Mouse (Mus musculus) midbrain, embryonic 13.5 days (tissue): Measurements from ENCODE around the gene Slc6a6. TPM values are rescaled to one million over a fixed set of nuclear protein-coding genes. Genes with fewer than 3 reads are reported as not detected.

Experiments
- ATAC-seq: fragments of 200-750 bp; cut with Nextera tagmentation; 2 replicates; pipeline ENCODE4 v1.8.0; 2017; ENCODE audit warnings: mild to moderate bottlenecking, moderate TSS enrichment, moderate library complexity
- H3K27ac ChIP-seq: fragments of 300-500 bp; sonication (generic); 2 replicates; pipeline ENCODE4 v1.5.1; 2015; ENCODE audit warnings: inconsistent platforms, mild to moderate bottlenecking, moderate library complexity
- H3K27me3 ChIP-seq: fragments of 300-500 bp; sonication (generic); 2 replicates; pipeline ENCODE4 v1.6.1; 2015; ENCODE audit warnings: mild to moderate bottlenecking, inconsistent platforms
- H3K36me3 ChIP-seq: fragments of 300-500 bp; sonication (generic); 2 replicates; pipeline ENCODE4 v1.6.1; 2015; ENCODE audit warnings: mild to moderate bottlenecking, inconsistent platforms
- H3K4me1 ChIP-seq: fragments of 300-500 bp; sonication (generic); replicated peaks from 2 replicates; pipeline ENCODE4 v1.6.1; 2015; ENCODE audit warnings: inconsistent platforms
- H3K4me2 ChIP-seq: fragments of 300-500 bp; sonication (generic); replicated peaks from 2 replicates; pipeline ENCODE4 v1.6.1; 2015; ENCODE audit warnings: moderate library complexity, mild to moderate bottlenecking, inconsistent platforms
- H3K4me3 ChIP-seq: fragments of 300-500 bp; sonication (generic); replicated peaks from 2 replicates; pipeline ENCODE4 v1.5.1; 2015; ENCODE audit warnings: mild to moderate bottlenecking, inconsistent platforms
- H3K9ac ChIP-seq: fragments of 300-500 bp; sonication (generic); replicated peaks from 2 replicates; pipeline ENCODE4 v1.6.1; 2015; ENCODE audit warnings: mild to moderate bottlenecking, inconsistent platforms
- H3K9me3 ChIP-seq: fragments of 300-500 bp; sonication (generic); 2 replicates; pipeline ENCODE4 v1.6.1; 2016; ENCODE audit warnings: mild to moderate bottlenecking, inconsistent platforms
- WGBS: fragments of 180-500 bp; shearing (Covaris S2); methylation state at CpG from one replicate; pipeline ENCODE4 v1.1.7; 2015; 5-methylcytosine and 5-hydroxymethylcytosine counted together
- polyA plus RNA-seq: library from polyadenylated mRNA; unstranded; fragments of >200 nt; fragmentation: Nextera tagmentation; extraction: Ambion mirVana; gene quantifications from 2 replicates; pipeline ENCODE4 v1.2.1, GENCODE M21; 2015

Gene Slc6a6
- polyA plus RNA-seq, 1 experiment from 2014 or later: 84.4 TPM

DNA sequence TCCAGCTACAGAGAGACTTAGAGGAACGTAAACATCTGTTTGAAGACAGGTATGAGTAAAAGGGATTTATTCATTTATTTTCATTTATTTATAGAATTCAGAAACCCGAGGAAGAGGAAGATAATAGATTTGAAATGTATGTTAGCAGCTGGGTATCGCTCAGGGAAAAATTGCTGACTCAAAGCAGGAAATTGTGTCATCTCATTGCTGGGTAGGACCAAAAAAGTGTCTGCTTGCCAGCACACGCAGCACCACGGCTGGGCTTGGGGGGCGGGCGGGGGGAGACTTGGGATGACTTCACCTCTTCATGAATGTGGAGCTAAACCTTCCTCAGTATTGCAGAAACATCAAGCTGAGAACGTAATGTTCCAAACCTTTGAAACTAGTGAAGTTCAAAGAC is 83.7 kb downstream of the Slc6a6 start:
- Histone ChIP-seq H3K4me3 (no peak overlapping the region), H3K27me3 (no peaks in the 10 kb centered on the region), H3K4me2 (no peak overlapping the region), H3K9me3 (peaks cover 2% of the 10 kb centered on the region; the same call in 1 of the 2 replicates), H3K27ac (no peak overlapping the region), H3K36me3 (peaks cover 19% of the 10 kb centered on the region), H3K9ac (no peak overlapping the region), H3K4me1 (no peaks in the 10 kb centered on the region)
- WGBS: 91% methylated on average over 8 of the region's 8 CpGs
- no peak for ATAC-seq

DNA sequence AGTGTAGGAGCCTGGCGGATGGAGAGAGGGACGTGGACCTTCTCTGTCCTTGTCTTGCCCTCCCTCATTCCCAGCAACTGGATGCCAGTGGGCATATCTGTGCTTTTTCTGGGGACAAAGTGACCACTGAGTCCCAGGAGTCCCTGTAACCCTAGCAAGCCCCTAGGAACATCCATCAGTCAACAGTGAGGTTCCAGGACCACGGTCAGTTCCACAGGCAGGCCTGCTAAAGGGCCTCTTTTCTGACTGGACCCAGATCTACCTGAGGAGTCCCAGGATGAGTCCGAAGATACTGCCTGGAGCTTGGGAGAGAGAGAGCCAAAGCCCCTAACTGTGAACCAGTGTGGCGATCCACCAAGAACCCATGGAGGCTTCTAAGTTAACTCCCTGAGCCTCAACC is 90.1 kb downstream of the Slc6a6 start:
- H3K4me2 ChIP-seq: no peak overlapping the region
- no peak for ATAC-seq
- no peak overlapping the region for H3K27ac ChIP-seq
- peaks cover 2% of the 10 kb centered on the region; the same call in 1 of the 2 replicates for H3K9me3 ChIP-seq
- H3K36me3 ChIP-seq: peaks cover 16% of the 10 kb centered on the region
- 0 out of 2 replicates have a peak, but pooled peaks cover 3% of the 10 kb centered on the region for H3K4me1 ChIP-seq
- no peaks in the 10 kb centered on the region for H3K27me3 ChIP-seq
- WGBS: 77% methylated on average over 5 of the region's 5 CpGs
- H3K4me3 ChIP-seq: no peak overlapping the region
- H3K9ac ChIP-seq: no peak overlapping the region

DNA sequence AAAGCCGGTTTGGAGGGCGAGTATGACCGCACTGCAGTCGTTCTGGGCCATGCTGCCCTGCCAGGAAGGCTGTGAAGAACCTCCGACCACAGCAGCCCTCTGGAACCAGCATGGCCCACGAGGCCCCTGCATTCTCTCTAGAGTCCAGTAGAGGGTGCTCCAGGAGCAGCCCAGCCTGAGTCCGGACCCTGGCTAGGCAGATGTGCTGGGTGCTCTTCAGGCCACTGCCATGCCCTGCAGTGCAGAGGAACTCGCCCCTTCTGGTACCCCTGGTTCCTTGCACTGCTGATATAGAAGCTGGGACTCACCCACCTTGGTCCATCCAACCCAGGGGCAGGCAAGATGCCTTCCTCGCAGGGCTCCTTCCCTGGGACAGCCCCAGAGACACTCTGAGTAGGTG is 92.7 kb downstream of the Slc6a6 start:
- Histone ChIP-seq H3K9ac (no peak overlapping the region), H3K4me1 (0 out of 2 replicates have a peak, but pooled peaks cover 3% of the 10 kb centered on the region), H3K4me2 (no peak overlapping the region), H3K4me3 (no peak overlapping the region), H3K27ac (no peak overlapping the region), H3K36me3 (peaks cover 6% of the 10 kb centered on the region), H3K9me3 (peaks cover under 1% of the 10 kb centered on the region; the same call in 1 of the 2 replicates), H3K27me3 (no peaks in the 10 kb centered on the region)
- 13% methylated on average over 9 of the region's 9 CpGs for WGBS
- ATAC-seq: peak; percentile 92

DNA sequence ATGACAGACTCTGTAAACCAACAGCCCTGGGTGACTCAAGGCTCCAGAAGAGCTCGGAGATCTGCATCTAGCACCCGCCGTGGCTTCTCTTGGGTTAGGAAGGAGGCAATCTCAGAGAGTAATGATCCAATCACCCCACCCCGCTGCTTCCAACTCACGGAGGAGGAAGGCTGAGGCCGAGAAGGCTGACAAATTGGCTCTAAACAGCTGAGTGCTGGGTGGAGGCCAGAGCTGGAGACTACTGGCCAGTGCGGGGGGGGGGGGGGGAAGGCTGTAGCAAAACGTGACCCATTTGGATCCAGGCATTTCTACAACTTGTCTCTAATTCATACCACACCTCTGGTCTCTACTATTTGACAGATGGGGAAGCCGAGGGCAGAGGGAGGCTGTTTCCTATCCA is 95.4 kb downstream of the Slc6a6 start:
- no peak overlapping the region for H3K4me3 ChIP-seq
- H3K9me3 ChIP-seq: no peaks in the 10 kb centered on the region

DNA sequence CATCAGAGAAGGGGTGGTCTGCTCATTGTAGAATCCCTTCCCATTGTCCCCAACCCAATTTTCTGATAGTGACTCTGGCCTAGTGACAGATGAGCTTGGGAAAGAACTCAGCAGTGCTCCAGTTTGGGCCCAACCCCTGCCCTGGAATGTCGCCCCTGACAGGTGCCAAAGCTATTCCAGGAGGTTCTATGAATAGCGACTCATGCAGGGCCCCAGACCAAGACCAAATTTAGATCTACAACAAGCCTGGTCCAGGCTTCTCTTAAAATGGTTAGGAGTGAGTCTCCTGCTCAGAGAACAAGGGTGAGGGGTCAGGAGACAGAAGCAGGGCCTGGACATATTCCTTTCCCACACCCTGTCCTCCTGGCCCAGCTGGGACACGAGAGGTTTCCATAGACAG is 101.2 kb downstream of the Slc6a6 start:
- Histone ChIP-seq H3K4me2 (no peak overlapping the region), H3K9me3 (no peaks in the 10 kb centered on the region), H3K9ac (no peak overlapping the region), H3K27me3 (no peaks in the 10 kb centered on the region), H3K4me1 (no peaks in the 10 kb centered on the region), H3K27ac (no peak overlapping the region), H3K36me3 (peaks cover 6% of the 10 kb centered on the region; the same call in 1 of the 2 replicates), H3K4me3 (no peak overlapping the region)
- no peak for ATAC-seq
- WGBS: 88% methylated on average over 3 of the region's 3 CpGs

More for the DNA sequence above, 95.4 kb downstream of the Slc6a6 start:
- Histone ChIP-seq H3K27me3 (no peaks in the 10 kb centered on the region), H3K4me1 (0 out of 2 replicates have a peak, but pooled peaks cover 3% of the 10 kb centered on the region), H3K36me3 (no peaks in the 10 kb centered on the region), H3K27ac (no peak overlapping the region), H3K4me2 (no peak overlapping the region), H3K9ac (no peak overlapping the region)
- no peak for ATAC-seq
- 81% methylated on average over 9 of the region's 9 CpGs for WGBS

DNA sequence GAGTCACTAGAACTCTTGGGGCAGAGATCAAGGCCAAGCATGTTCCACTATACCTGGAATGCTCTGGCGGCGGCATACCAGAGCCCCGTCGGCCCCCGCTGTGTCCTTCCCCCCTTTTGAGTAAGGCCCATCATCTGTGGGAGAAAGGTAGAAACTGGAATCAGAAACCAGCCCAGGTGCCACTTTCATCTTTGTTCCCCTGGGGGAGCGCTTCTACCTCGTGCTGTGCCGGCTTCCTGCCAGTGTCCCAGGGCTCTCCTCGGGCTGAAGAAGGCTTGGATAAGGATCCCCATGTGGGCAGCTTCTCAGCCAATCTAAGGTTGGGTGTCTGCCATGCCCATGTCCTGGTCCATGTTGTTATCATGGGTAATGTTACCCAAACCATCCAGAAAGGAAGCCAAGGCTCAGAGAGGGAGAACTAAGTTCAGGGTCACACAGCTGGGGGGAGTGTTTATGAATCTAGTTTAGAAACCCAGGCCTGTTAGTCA is 104.5 kb downstream of the Slc6a6 start:
- no peak overlapping the region for H3K4me2 ChIP-seq
- H3K4me3 ChIP-seq: no peak overlapping the region
- H3K36me3 ChIP-seq: peaks cover 6% of the 10 kb centered on the region; the same call in 1 of the 2 replicates
- no peak overlapping the region for H3K27ac ChIP-seq
- H3K4me1 ChIP-seq: peaks cover 2% of the 10 kb centered on the region; the same call in 1 of the 2 replicates
- H3K27me3 ChIP-seq: no peaks in the 10 kb centered on the region
- H3K9ac ChIP-seq: no peak overlapping the region
- ATAC-seq: no peak
- WGBS: 92% methylated on average over 9 of the region's 9 CpGs
- no peaks in the 10 kb centered on the region for H3K9me3 ChIP-seq

DNA sequence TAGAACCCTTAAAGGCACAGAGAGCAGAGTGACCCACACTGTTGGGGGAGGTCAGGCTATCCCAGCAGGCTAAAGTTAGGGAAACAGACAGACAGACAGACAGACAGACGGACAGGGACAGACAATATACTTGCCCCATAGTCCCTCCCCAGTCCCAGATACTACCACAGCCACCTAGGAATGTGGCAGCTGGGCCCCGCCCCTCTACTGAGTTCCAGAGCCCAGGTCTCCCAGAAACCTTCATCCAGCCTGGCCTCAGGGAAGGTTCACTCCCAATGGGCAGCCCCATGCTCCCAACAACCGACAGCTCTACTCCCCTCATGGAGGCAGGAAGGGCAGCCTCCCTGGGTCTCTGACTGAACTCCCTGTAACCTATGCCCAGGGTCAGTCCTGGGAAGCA is 111.8 kb downstream of the Slc6a6 start:
- no peaks in the 10 kb centered on the region for H3K36me3 ChIP-seq
- no peak overlapping the region for H3K9ac ChIP-seq
- no peaks in the 10 kb centered on the region for H3K27me3 ChIP-seq
- H3K27ac ChIP-seq: no peak overlapping the region
- 57% methylated on average over 3 of the region's 3 CpGs for WGBS
- no peaks in the 10 kb centered on the region for H3K9me3 ChIP-seq
- ATAC-seq: no peak
- H3K4me1 ChIP-seq: peaks cover 2% of the 10 kb centered on the region; the same call in 1 of the 2 replicates
- H3K4me3 ChIP-seq: no peak overlapping the region
- H3K4me2 ChIP-seq: no peak overlapping the region

DNA sequence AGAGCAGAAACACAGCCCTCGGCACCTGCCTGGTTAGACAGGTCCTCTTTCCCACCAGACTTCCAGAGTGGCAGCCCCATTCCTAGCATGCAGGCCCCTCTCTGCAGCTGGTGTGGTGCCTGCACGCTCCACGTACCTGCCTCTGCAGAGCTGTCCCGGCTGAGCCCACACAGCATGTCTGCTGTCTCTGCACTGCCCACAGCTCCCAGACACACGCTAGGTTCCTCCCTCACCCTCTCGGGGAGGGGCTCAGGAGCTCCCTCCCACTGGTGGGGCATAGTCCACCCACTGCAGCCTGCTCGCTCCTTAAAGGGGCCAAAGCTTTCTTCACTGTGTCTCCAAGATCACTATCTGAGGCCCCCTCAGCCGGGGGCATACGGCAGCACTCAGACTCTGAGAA is 112.2 kb downstream of the Slc6a6 start:
- Histone ChIP-seq H3K9me3 (no peaks in the 10 kb centered on the region), H3K9ac (no peak overlapping the region), H3K4me2 (no peak overlapping the region), H3K4me1 (peaks cover 2% of the 10 kb centered on the region; the same call in 1 of the 2 replicates), H3K4me3 (no peak overlapping the region), H3K27me3 (no peaks in the 10 kb centered on the region), H3K27ac (no peak overlapping the region), H3K36me3 (no peaks in the 10 kb centered on the region)
- ATAC-seq: no peak
- WGBS: 72% methylated on average over 9 of the region's 9 CpGs

DNA sequence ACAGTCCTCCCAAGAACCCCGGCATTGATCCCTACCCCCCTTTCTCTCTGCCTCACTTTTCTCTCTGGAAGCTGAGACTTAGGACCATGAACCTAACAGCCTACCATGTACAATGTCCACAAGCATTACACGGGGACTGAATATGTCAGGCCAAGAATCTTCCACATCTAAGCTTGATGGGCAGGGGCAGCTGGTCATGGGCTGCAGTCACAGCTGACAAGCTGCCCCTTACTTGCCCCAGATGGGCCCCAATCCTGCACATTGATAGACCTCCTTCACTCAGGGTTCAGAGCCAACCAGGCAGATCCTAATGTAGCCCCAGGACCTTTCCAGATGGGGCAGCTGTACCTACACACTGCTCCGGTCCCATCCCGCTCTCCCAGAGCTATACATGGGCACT is 112.9 kb downstream of the Slc6a6 start:
- H3K9me3 ChIP-seq: no peaks in the 10 kb centered on the region
- H3K27ac ChIP-seq: no peak overlapping the region
- ATAC-seq: no peak
- WGBS: 86% methylated on average over 4 of the region's 4 CpGs
- H3K9ac ChIP-seq: no peak overlapping the region
- H3K4me1 ChIP-seq: peaks cover 2% of the 10 kb centered on the region; the same call in 1 of the 2 replicates
- no peak overlapping the region for H3K4me3 ChIP-seq
- H3K27me3 ChIP-seq: no peaks in the 10 kb centered on the region
- no peak overlapping the region for H3K4me2 ChIP-seq
- H3K36me3 ChIP-seq: no peaks in the 10 kb centered on the region

DNA sequence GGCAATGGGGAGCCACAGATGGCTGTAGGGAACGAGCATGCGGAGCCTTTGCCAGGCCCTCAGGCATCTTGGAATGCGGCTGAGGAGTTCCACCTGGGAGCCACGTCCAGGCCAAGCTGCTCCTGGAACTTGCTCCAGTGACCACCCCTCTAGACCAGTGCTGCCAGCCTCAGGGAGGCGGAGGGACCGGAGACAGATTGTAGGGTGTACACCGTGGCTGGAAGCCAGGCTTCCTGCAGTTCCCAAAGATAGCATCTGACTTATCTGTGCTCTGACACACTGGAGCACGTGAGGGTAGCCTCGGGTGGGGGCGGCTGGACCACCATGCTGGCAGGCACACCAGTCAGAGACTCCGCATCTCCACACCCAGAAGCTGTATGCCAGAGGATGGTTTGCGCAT is 114.6 kb downstream of the Slc6a6 start:
- H3K9ac ChIP-seq: no peak overlapping the region
- no peaks in the 10 kb centered on the region for H3K9me3 ChIP-seq
- H3K4me3 ChIP-seq: no peak overlapping the region
- ATAC-seq: no peak
- no peak overlapping the region for H3K4me2 ChIP-seq
- H3K27ac ChIP-seq: no peak overlapping the region
- no peaks in the 10 kb centered on the region for H3K27me3 ChIP-seq
- H3K4me1 ChIP-seq: no peaks in the 10 kb centered on the region; the same call in 1 of the 2 replicates
- WGBS: 82% methylated on average over 12 of the region's 12 CpGs
- no peaks in the 10 kb centered on the region for H3K36me3 ChIP-seq

DNA sequence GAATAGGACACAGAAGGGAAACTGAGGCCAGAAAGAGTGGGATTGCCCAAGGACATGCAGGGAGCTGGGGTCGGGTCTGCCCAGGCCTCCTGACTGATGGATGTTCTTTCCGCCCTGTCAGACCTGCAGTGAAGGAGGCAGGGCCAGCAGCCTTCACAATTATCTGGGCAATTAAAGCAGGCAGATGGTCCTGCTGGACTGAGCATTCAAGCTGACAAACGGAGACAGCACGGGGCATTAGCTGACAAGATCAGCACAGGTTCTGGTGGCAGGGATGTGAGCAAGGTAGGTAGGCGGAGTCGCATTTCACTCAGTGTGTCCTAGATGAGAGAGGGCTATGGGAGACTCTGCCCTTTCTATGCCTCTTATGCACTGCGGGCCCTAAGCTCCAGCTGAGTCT is 120.3 kb downstream of the Slc6a6 start:
- Histone ChIP-seq H3K4me3 (no peak overlapping the region), H3K36me3 (no peaks in the 10 kb centered on the region), H3K4me1 (peaks cover 25% of the 10 kb centered on the region), H3K27ac (no peak overlapping the region), H3K27me3 (peaks cover 15% of the 10 kb centered on the region), H3K9ac (no peak overlapping the region), H3K4me2 (no peak overlapping the region), H3K9me3 (no peaks in the 10 kb centered on the region)
- WGBS: 54% methylated on average over 7 of the region's 7 CpGs
- no peak for ATAC-seq

DNA sequence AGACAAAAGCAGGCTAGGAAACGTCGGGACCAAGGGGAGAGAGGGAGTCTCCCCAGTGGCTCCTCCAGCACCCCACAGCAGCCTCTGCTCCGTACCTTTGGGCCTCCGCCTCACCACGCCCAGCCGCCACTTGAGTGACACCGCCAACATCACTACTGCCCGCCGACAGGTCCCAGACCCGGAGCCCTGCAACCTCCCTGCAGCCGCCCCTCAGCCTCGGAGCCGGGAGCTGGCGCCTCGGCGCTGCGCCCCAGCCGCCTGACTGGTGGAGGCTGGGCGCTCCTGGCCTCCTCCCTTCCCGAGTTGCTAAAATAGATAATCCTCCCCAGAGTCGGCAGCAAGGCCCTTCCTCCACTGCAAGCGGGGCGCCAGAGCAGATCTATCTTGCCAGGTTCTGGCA is 123.3 kb downstream of the Slc6a6 start:
- Histone ChIP-seq H3K4me3 (peak overlapping the region; percentile 36), H3K4me2 (peak overlapping the region; percentile 55), H3K9ac (peak overlapping the region; percentile 54), H3K27ac (no peak overlapping the region), H3K27me3 (peaks cover 15% of the 10 kb centered on the region), H3K9me3 (no peaks in the 10 kb centered on the region), H3K4me1 (peaks cover 35% of the 10 kb centered on the region), H3K36me3 (no peaks in the 10 kb centered on the region)
- 1% methylated on average over 23 of the region's 23 CpGs for WGBS
- peak; percentile 49 for ATAC-seq

DNA sequence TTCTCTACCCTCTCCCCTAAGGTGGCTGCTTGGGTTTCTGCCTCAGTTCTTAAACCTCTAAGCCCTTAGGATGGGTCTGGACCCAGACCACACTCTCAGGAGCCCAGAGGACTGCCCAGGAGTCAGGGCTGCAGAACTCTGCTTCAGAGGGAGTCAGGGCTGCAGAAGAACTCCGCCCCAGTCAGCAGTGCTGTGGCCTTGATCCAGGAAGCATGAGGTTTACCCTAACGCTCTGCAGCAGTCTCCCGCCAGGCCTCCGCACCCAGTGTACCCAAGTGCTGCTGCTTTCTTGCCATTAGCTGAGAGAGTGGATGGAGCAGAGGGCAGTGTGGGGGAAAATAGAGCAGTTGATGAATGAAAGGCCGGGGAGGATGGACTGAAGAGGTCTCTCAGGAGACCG is 124.2 kb downstream of the Slc6a6 start:
- Histone ChIP-seq H3K9ac (no peak overlapping the region), H3K4me3 (no peak overlapping the region), H3K4me1 (peaks cover 35% of the 10 kb centered on the region), H3K4me2 (no peak overlapping the region), H3K9me3 (no peaks in the 10 kb centered on the region), H3K27me3 (peaks cover 15% of the 10 kb centered on the region), H3K36me3 (no peaks in the 10 kb centered on the region), H3K27ac (no peak overlapping the region)
- no peak for ATAC-seq
- WGBS: 71% methylated on average over 6 of the region's 6 CpGs
